Mouse (Mus musculus) lung, adult 2 months (tissue): ENCODE data around the gene Arid1b.

Experiments
- CTCF ChIP-seq: fragments of 200-500 bp; IDR thresholded peaks from 2 replicates; pipeline ENCODE4 v1.5.1; 2011; ENCODE audit warnings: mild to moderate bottlenecking, low read length, control low read depth; ENCODE audit not compliant: insufficient read depth
- POLR2A ChIP-seq: fragments of 200-500 bp; IDR thresholded peaks from 2 replicates; pipeline ENCODE4 v1.6.1; 2011; ENCODE audit warnings: low read depth, mild to moderate bottlenecking, control low read depth, low read length, borderline replicate concordance; ENCODE audit errors: extremely low read depth

DNA sequence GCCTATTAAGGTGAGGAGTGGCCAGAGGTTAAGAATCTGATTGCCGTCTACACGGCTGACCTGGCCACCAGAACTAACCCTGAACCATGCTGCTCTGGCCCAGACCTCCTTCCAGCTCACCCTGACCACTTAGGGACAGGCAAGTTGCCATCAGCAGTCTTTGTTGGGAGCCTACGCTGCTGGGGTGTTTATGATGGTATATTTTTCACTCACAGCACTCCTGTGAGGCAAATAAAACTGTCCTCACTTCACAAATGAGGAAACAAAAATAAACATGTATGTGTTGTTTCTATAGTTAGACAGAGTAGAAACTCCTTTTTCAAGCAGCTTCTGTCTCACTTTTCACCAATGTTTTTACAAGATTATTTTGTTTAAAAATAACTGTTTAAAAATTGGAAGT is 280.3 kb downstream of the Arid1b start:
- no peak for TF ChIP-seq CTCF
- TF ChIP-seq POLR2A = no peak
